Comparison of ENCODE assay signal across 8 mouse cellular contexts in genomic region chr8:126298296-126299093, GRCm38 (mm10). TPM values are rescaled to one million over a fixed set of nuclear protein-coding genes. Genes with fewer than 3 reads are reported as not detected.
DNase-seq lines count a peak whose midpoint lies in the region; ATAC-seq lines count a peak whose summit lies in the region.

Gene Slc35f3, plus strand, starts transcription at chr8:126298558.

- H3K27ac ChIP-seq in kidney, embryonic 14.5 days (ENCODE audit: low read depth, low read length) = no peak within 1 kb of the TSS
- H3K27ac ChIP-seq in limb, embryonic 13.5 days = no peak within 1 kb of the TSS
- no peak within 1 kb of the TSS for H3K27ac ChIP-seq in midbrain, embryonic 15.5 days

- peak within 1 kb of the TSS; percentile 83 for H3K4me2 ChIP-seq in kidney, embryonic 14.5 days (replicated peaks; ENCODE audit: low read depth, low read length)
- H3K4me2 ChIP-seq in limb, embryonic 13.5 days (replicated peaks) = peak within 1 kb of the TSS; percentile 94
- H3K4me2 ChIP-seq in midbrain, embryonic 15.5 days = peak within 1 kb of the TSS; percentile 99

- H3K9ac ChIP-seq in kidney, embryonic 14.5 days (ENCODE audit: low read depth, low read length) = peak within 1 kb of the TSS; percentile 59
- H3K9ac ChIP-seq in limb, embryonic 13.5 days = peak within 1 kb of the TSS; percentile 67
- peak within 1 kb of the TSS; percentile 48 for H3K9ac ChIP-seq in midbrain, embryonic 15.5 days

- H3K36me3 ChIP-seq in kidney, embryonic 14.5 days (ENCODE audit: control insufficient read depth, insufficient read depth, low read length) = no peaks in the 10 kb centered on the region
- H3K36me3 ChIP-seq in limb, embryonic 13.5 days = no peaks in the 10 kb centered on the region
- no peaks in the 10 kb centered on the region for H3K36me3 ChIP-seq in midbrain, embryonic 15.5 days (replicated peaks)

- no peaks in the 10 kb centered on the region for H3K9me3 ChIP-seq in kidney, embryonic 14.5 days (ENCODE audit: control insufficient read depth, low read length)
- no peaks in the 10 kb centered on the region for H3K9me3 ChIP-seq in limb, embryonic 13.5 days
- H3K9me3 ChIP-seq in midbrain, embryonic 15.5 days = no peaks in the 10 kb centered on the region

- no peaks in the 10 kb centered on the region for H3K4me1 ChIP-seq in kidney, embryonic 14.5 days (ENCODE audit: control insufficient read depth, insufficient read depth, low read length)
- peaks cover 12% of the 10 kb centered on the region for H3K4me1 ChIP-seq in limb, embryonic 13.5 days
- H3K4me1 ChIP-seq in midbrain, embryonic 15.5 days = peaks cover 7% of the 10 kb centered on the region

- peaks cover 15% of the 10 kb centered on the region for H3K27me3 ChIP-seq in kidney, embryonic 14.5 days (ENCODE audit: control insufficient read depth, insufficient read depth, low read length)
- H3K27me3 ChIP-seq in limb, embryonic 13.5 days = peaks cover 36% of the 10 kb centered on the region
- H3K27me3 ChIP-seq in midbrain, embryonic 15.5 days (replicated peaks) = 0 out of 2 replicates have a peak, but pooled peaks cover 12% of the 10 kb centered on the region

- ATAC-seq in kidney, embryonic 14.5 days (ENCODE audit: low FRiP score, low TSS enrichment) = peak; percentile 81
- peak; percentile 84 for ATAC-seq in limb, embryonic 13.5 days (ENCODE audit: low FRiP score, low read depth)
- peak; percentile 84 for ATAC-seq in midbrain, embryonic 15.5 days (replicated peaks)

- H3K4me3 ChIP-seq in kidney, embryonic 14.5 days (ENCODE audit: low read length) = peak within 1 kb of the TSS; percentile 48
- peak within 1 kb of the TSS; percentile 57 for H3K4me3 ChIP-seq in limb, embryonic 13.5 days
- peak within 1 kb of the TSS; percentile 57 for H3K4me3 ChIP-seq in midbrain, embryonic 15.5 days

- WGBS in kidney, embryonic 14.5 days = under 1% methylated on average over 70 of the region's 72 CpGs
- 1% methylated on average over 69 of the region's 72 CpGs for WGBS in limb, embryonic 13.5 days
- 2% methylated on average over 60 of the region's 72 CpGs for WGBS in midbrain, embryonic 15.5 days

- peak; percentile 18 to 67 for DNase-seq in adrenal gland, adult (ENCODE audit: inconsistent age in 2 of 2, low spot score in 1 of 2)
- no peak for DNase-seq in adrenal gland, adult 8-10 months
- DNase-seq in cerebellum, postnatal 25 days = peak; percentile 80 to 84
- DNase-seq in frontal cortex, postnatal 25 days (ENCODE audit: low spot score in 2 of 2) = peak; percentile 40 to 62
- peak; percentile 23 for DNase-seq in testis, postnatal 14 days (ENCODE audit: low spot score)

RNA-seq across cellular contexts. Expression of gene Slc35f3, which starts in this region (rescaled TPM):
- total RNA-seq in adrenal gland, adult 8-10 months (2022) = 1 to 10 TPM in 2 of 4 experiments, under 1 TPM in 2; 0.24 to 2.1 (median 1.3) TPM
- 0.30 and 0.83 TPM in 2 replicates for polyA plus RNA-seq in kidney, embryonic 14.5 days (2014; fragmentation: Nextera tagmentation; extraction: Ambion mirVana)
- polyA plus RNA-seq in limb, embryonic 13.5 days (2015; fragmentation: Nextera tagmentation; extraction: Ambion mirVana) = 1.5 and 1.7 TPM in 2 replicates
- polyA plus RNA-seq in midbrain, embryonic 15.5 days (2015; fragmentation: Nextera tagmentation; extraction: Ambion mirVana) = 1.7 and 2.0 TPM in 2 replicates

Comparison
In these comparisons a context has a peak if more than half of its experiments do, and no peak if none do; other contexts are left out.
1. Peak in ATAC-seq, H3K4me3 ChIP-seq, H3K9ac ChIP-seq and H3K4me2 ChIP-seq in kidney, embryonic 14.5 days; RNA of the gene not detected or under 1 TPM.